Mouse (Mus musculus) CH12.LX (cell line): ENCODE data around the gene Dpagt1. TPM values are rescaled to one million over a fixed set of nuclear protein-coding genes. Genes with fewer than 3 reads are reported as not detected.
"Not testable (repeated sequence)": the region's sequence is repeated elsewhere in the genome, so short reads cannot be mapped to it uniquely, and the experiment has no call there.

Source experiments
- DNase-seq: peaks from one replicate; pipeline ENCODE4 v3.0.0-alpha.2; 2013; ENCODE audit errors: extremely low read depth
- H3K27ac ChIP-seq: 2 replicates; pipeline ENCODE4 v1.5.1; 2012; ENCODE audit warnings: low read depth, mild to moderate bottlenecking, control low read depth, moderate library complexity; ENCODE audit not compliant: insufficient read depth
- H3K27me3 ChIP-seq: replicated peaks from 2 replicates; pipeline ENCODE3; 2012; ENCODE audit warnings: inconsistent platforms
- H3K36me3 ChIP-seq, 2 experiments: replicated peaks in 1 of 2; 2 replicates each; pipeline versions ENCODE3 to v1.6.1; 2012; ENCODE audit warnings: inconsistent platforms in 1 of 2, low read length in 1 of 2, mild to moderate bottlenecking in 1 of 2, mixed read lengths in 1 of 2, moderate library complexity in 1 of 2; ENCODE audit not compliant: control insufficient read depth in 1 of 2, insufficient read depth in 1 of 2
- H3K4me1 ChIP-seq, 2 experiments: 2 replicates each; pipeline ENCODE4 v1.6.1; 2012; ENCODE audit warnings: inconsistent platforms in 1 of 2, moderate library complexity in 1 of 2; ENCODE audit not compliant: insufficient read depth in 2 of 2, control insufficient read depth in 1 of 2
- H3K4me2 ChIP-seq: 2 replicates; pipeline ENCODE4 v1.6.1; 2012; ENCODE audit warnings: low read depth, mild to moderate bottlenecking, control low read depth; ENCODE audit not compliant: poor library complexity, insufficient read depth, severe bottlenecking
- H3K4me3 ChIP-seq, 3 experiments: fragments of 150-350 bp in 1 of 3; sonication (generic) in 1 of 3; replicated peaks in 1 of 3; 2 replicates each; pipeline versions ENCODE3 to v1.5.1; 2011 to 2012; ENCODE audit warnings: low read depth in 2 of 3, low read length in 2 of 3, mild to moderate bottlenecking in 2 of 3, moderate library complexity in 2 of 3, control low read depth in 1 of 3, improper control_type of control experiment in 1 of 3, inconsistent platforms in 1 of 3, mixed read lengths in 1 of 3; ENCODE audit not compliant: poor library complexity in 1 of 3
- H3K79me2 ChIP-seq: replicated peaks from 2 replicates; pipeline ENCODE4 v1.6.1; 2012; ENCODE audit warnings: mild to moderate bottlenecking, moderate library complexity; ENCODE audit not compliant: control insufficient read depth, poor library complexity, insufficient read depth, severe bottlenecking; ENCODE audit errors: extremely low read depth
- H3K9ac ChIP-seq: 2 replicates; pipeline ENCODE4 v1.6.1; 2012; ENCODE audit warnings: low read depth, mild to moderate bottlenecking, control low read depth, moderate library complexity; ENCODE audit not compliant: insufficient read depth
- H3K9me3 ChIP-seq: replicated peaks from 2 replicates; pipeline ENCODE3; 2012; ENCODE audit warnings: low read length, inconsistent platforms, mixed read lengths
- BHLHE40 ChIP-seq: IDR thresholded peaks from 2 replicates; pipeline ENCODE4 v1.6.1; 2011; ENCODE audit warnings: mild to moderate bottlenecking, low read depth, low read length, improper control_type of control experiment
- CHD1 ChIP-seq: IDR thresholded peaks from 2 replicates; pipeline ENCODE4 v1.6.1; 2012; ENCODE audit warnings: low read depth, low read length, improper control_type of control experiment, inconsistent platforms
- CHD2 ChIP-seq: IDR thresholded peaks from 2 replicates; pipeline ENCODE4 v1.6.1; 2011; ENCODE audit warnings: low read length, improper control_type of control experiment
- CTCF ChIP-seq, 2 experiments: IDR thresholded peaks in 1 of 2; conservative IDR thresholded peaks in 1 of 2; 2 replicates each; pipeline ENCODE4 v1.5.1; 2011 to 2012; ENCODE audit warnings: low read depth in 2 of 2, low read length in 2 of 2, improper control_type of control experiment in 1 of 2, inconsistent platforms in 1 of 2, mild to moderate bottlenecking in 1 of 2, moderate library complexity in 1 of 2
- ETS1 ChIP-seq: conservative IDR thresholded peaks from 2 replicates; pipeline ENCODE4 v1.6.1; 2012; ENCODE audit warnings: low read depth, mild to moderate bottlenecking, inconsistent platforms, low read length, improper control_type of control experiment, moderate library complexity
- IRF4 ChIP-seq: IDR thresholded peaks from 2 replicates; pipeline ENCODE4 v1.6.1; 2014; ENCODE audit warnings: low read depth, mild to moderate bottlenecking, inconsistent platforms, low read length, improper control_type of control experiment
- JUND ChIP-seq: conservative IDR thresholded peaks from 2 replicates; pipeline ENCODE4 v1.6.1; 2011; ENCODE audit warnings: low read depth, low read length, improper control_type of control experiment
- MAFK ChIP-seq: IDR thresholded peaks from 2 replicates; pipeline ENCODE4 v1.6.1; 2011; ENCODE audit warnings: low read length, improper control_type of control experiment; ENCODE audit not compliant: insufficient replicate concordance
- MXI1 ChIP-seq: IDR thresholded peaks from 2 replicates; pipeline ENCODE4 v1.6.1; 2011; ENCODE audit warnings: mild to moderate bottlenecking, low read depth, low read length, improper control_type of control experiment
- MYC ChIP-seq: IDR thresholded peaks from 2 replicates; pipeline ENCODE4 v1.6.1; 2011; ENCODE audit warnings: low read depth, mild to moderate bottlenecking, improper control_type of control experiment, low read length
- NELFE ChIP-seq: IDR thresholded peaks from 2 replicates; pipeline ENCODE4 v1.6.1; 2011; ENCODE audit warnings: low read depth, low read length, improper control_type of control experiment
- POLR2A ChIP-seq: IDR thresholded peaks from 2 replicates; pipeline ENCODE4 v1.6.1; 2011; ENCODE audit warnings: low read depth, mild to moderate bottlenecking, improper control_type of control experiment, low read length
- POLR2AphosphoS2 ChIP-seq: IDR thresholded peaks from 2 replicates; pipeline ENCODE4 v1.6.1; 2011; ENCODE audit warnings: low read depth, low read length, improper control_type of control experiment
- SIN3A ChIP-seq: IDR thresholded peaks from 2 replicates; pipeline ENCODE4 v1.6.1; 2012; ENCODE audit warnings: low read length, improper control_type of control experiment, inconsistent platforms
- SMC3 ChIP-seq: IDR thresholded peaks from 2 replicates; pipeline ENCODE4 v1.6.1; 2011; ENCODE audit warnings: low read depth, low read length, improper control_type of control experiment
- TBP ChIP-seq: conservative IDR thresholded peaks from 2 replicates; pipeline ENCODE4 v1.6.1; 2011; ENCODE audit warnings: low read depth, low read length, improper control_type of control experiment
- USF2 ChIP-seq: conservative IDR thresholded peaks from 2 replicates; pipeline ENCODE4 v1.6.1; 2011; ENCODE audit warnings: low read depth, low read length, improper control_type of control experiment
- ZC3H11A ChIP-seq: IDR thresholded peaks from 2 replicates; pipeline ENCODE4 v1.6.1; 2012; ENCODE audit warnings: low read depth, mild to moderate bottlenecking, inconsistent platforms, low read length, improper control_type of control experiment
- ZMIZ1 ChIP-seq: IDR thresholded peaks from 2 replicates; pipeline ENCODE4 v1.6.1; 2012; ENCODE audit warnings: low read depth, mild to moderate bottlenecking, inconsistent platforms, low read length, improper control_type of control experiment
- ZNF384 ChIP-seq: IDR thresholded peaks from 2 replicates; pipeline ENCODE4 v1.6.1; 2012; ENCODE audit warnings: low read depth, low read length, improper control_type of control experiment, inconsistent platforms
- dilution Hi-C: fragments of 300-500 bp; cut with MboI; formaldehyde crosslinking; loops from 2 replicates; pipeline ENCODE4 v1.14.3; 2020; ENCODE audit warnings: low sequenced_read_pairs; ENCODE audit not compliant: extremely low pct_unique_long_range_greater_than_20kb, extremely low pct_ligation_motif_present
- in situ Hi-C: fragments of 300-500 bp; cut with MboI; formaldehyde crosslinking; loops from 3 replicates; pipeline ENCODE4 v1.14.3; 2019; ENCODE audit warnings: low sequenced_read_pairs, low pct_ligation_motif_present, low pct_unique_long_range_greater_than_20kb, mixed read lengths
- polyA plus RNA-seq: library from polyadenylated mRNA; unstranded; fragments of >175 nt; gene quantifications from 2 replicates; pipeline ENCODE4 v1.2.1, GENCODE M21; 2012; ENCODE audit warnings: low read depth; ENCODE audit not compliant: insufficient read length
- total RNA-seq, 2 experiments: library from RNA; depleted of rRNA; stranded (reverse); fragments of 300-350 nt in 1 of 2; fragments of >200 nt in 1 of 2; gene quantifications; 2 replicates each; pipeline ENCODE4 v1.2.3; 2012 to 2014

Gene Dpagt1
- total and polyA plus RNA-seq, 3 experiments, result 8.5 to 41.7 (median 15.8) TPM

- H3K9me3 ChIP-seq, result peaks cover 2% of the 10 kb centered on the region
- no peaks in the 10 kb centered on the region for H3K27me3 ChIP-seq
- no peak overlapping the region for H3K27ac ChIP-seq
- dilution Hi-C loops (no loop called here), in situ Hi-C loops (no loop called here)
- peaks cover 31% of the 10 kb centered on the region for H3K79me2 ChIP-seq
- no peak for DNase-seq
- peaks cover 10 to 30% of the 10 kb centered on the region in 2 experiments; a peak in 2 of 4 replicates for H3K4me1 ChIP-seq
- H3K36me3 ChIP-seq, result peaks cover 52 to 63% of the 10 kb centered on the region in 2 experiments
- H3K4me3 ChIP-seq, result peak overlapping the region; percentile 70 to 98 (median 87)
- no peak for TF ChIP-seq SMC3
- 0 out of 2 replicates have a peak, but pooled peaks have one; percentile 2 for TF ChIP-seq USF2
- peak; percentile 25; the same call in 1 of the 2 replicates for TF ChIP-seq MXI1
- TF ChIP-seq ZNF384, result peak; percentile 79
- 0 out of 2 replicates have a peak, but pooled peaks have one; percentile 4 for TF ChIP-seq TBP
- peak; percentile 70; the same call in 1 of the 2 replicates for TF ChIP-seq POLR2AphosphoS2
- TF ChIP-seq SIN3A, result peak; percentile 53; the same call in 1 of the 2 replicates
- no peak for TF ChIP-seq IRF4
- TF ChIP-seq MYC, result peak; percentile 47; the same call in 1 of the 2 replicates
- TF ChIP-seq ZC3H11A, result no peak
- TF ChIP-seq CHD1, result no peak; the same call in 1 of the 2 replicates
- peak overlapping the region; percentile 96 for H3K9ac ChIP-seq
- H3K4me2 ChIP-seq, result peak overlapping the region; percentile 76
These were observed 10.2 kb downstream of the Dpagt1 start for GRCm38 (mm10) chr9:44336093-44336406.

DNA sequence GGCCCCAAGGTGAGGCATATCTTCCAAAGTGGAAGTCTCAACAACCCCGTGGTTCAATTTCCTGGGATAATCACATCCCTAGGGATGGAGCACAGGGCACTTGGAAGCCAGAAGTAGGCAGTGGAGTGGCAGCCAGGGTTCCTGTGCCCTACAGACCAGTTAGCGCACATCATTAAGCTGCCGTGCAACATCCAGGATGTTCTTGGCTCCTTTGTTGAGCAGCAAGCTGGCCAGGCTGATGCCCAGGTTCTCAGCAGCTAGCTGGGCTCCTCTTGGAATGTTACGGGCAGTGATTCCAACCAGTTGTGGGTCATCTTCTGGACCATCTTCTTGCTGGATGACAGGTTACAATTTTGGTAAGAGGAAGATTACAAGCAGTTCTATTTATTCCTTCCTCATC is 10.7 kb downstream of the Dpagt1 start:
- peak overlapping the region; percentile 56 to 87 (median 70) for H3K4me3 ChIP-seq
- peak; percentile 34 for TF ChIP-seq CHD2
- peak; percentile 36; the same call in 1 of the 2 replicates for TF ChIP-seq POLR2AphosphoS2
- 0 out of 2 replicates have a peak, but pooled peaks have one; percentile 20 for TF ChIP-seq ZMIZ1
- TF ChIP-seq POLR2A, result peak; percentile 48; the same call in 1 of the 2 replicates
- TF ChIP-seq, all 38 proteins: peak for 4; not testable (repeated sequence) for 34
- peak overlapping the region; percentile 76 for H3K4me2 ChIP-seq
- H3K4me1 ChIP-seq, result peaks cover 10 to 29% of the 10 kb centered on the region in 2 experiments; a peak in 2 of 4 replicates
- H3K9ac ChIP-seq, result peak overlapping the region; percentile 96
- in situ Hi-C loops, H3K27me3 ChIP-seq, H3K9me3 ChIP-seq, dilution Hi-C loops, H3K27ac ChIP-seq: not testable (repeated sequence)
- H3K36me3 ChIP-seq, result peaks cover 53 to 63% of the 10 kb centered on the region in 2 experiments
- peaks cover 31% of the 10 kb centered on the region for H3K79me2 ChIP-seq
- DNase-seq, result peak; percentile 39

DNA sequence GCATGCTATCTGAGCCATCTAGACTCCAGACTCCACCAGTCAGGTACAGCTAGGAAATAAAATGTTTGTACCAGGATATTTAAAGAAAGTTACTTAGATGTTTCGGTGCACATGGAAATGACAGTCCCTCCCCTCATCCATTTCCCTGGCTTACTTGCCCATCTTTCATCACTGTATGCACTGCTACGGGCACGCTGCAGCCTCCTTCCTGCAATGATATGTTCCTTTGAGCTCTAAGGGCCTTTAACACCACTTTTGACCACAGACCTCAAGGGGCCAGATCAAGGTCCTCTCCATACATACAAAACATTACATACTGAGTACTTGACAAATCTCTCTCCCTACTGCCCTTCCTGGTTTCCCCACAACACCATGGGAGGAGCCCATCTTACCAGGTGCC is 11.1 kb downstream of the Dpagt1 start:
- in situ Hi-C loops (no loop called here), dilution Hi-C loops (no loop called here)
- H3K27me3 ChIP-seq, result no peaks in the 10 kb centered on the region
- peak; percentile 43 for DNase-seq
- H3K27ac ChIP-seq, result no peak overlapping the region
- peak overlapping the region; percentile 76 for H3K4me2 ChIP-seq
- no peak for TF ChIP-seq NELFE
- no peak for TF ChIP-seq BHLHE40
- no peak for TF ChIP-seq JUND
- peak; percentile 79; the same call in 1 of the 2 replicates for TF ChIP-seq POLR2AphosphoS2
- no peak for TF ChIP-seq CTCF (conservative IDR thresholded peaks at IDR 0.05 in 1 of 2, IDR thresholded peaks at IDR 0.05 in 1 of 2; ENCODE audit: low read depth in 2 of 2, low read length in 2 of 2)
- TF ChIP-seq ZMIZ1, result no peak
- no peak for TF ChIP-seq MAFK
- TF ChIP-seq ETS1, result no peak
- peak; percentile 6; the same call in 1 of the 2 replicates for TF ChIP-seq CHD2
- no peak for TF ChIP-seq MXI1
- TF ChIP-seq, all 38 proteins: peak for 2
- peaks cover 2% of the 10 kb centered on the region for H3K9me3 ChIP-seq
- peak overlapping the region; percentile 45 to 87 (median 56) for H3K4me3 ChIP-seq
- peaks cover 31% of the 10 kb centered on the region for H3K79me2 ChIP-seq
- peak overlapping the region; percentile 96 for H3K9ac ChIP-seq
- peaks cover 50 to 63% of the 10 kb centered on the region in 2 experiments for H3K36me3 ChIP-seq
- peaks cover 10 to 34% of the 10 kb centered on the region in 2 experiments; a peak in 2 of 4 replicates for H3K4me1 ChIP-seq
